Mouse (Mus musculus) CD4-positive naive resting alpha-beta T cell, adult 57 days (primary cell): Measurements from ENCODE around the gene Olfr547. TPM values are rescaled to one million over a fixed set of nuclear protein-coding genes. Genes with fewer than 3 reads are reported as not detected.

ENCODE experiments used
- total RNA-seq: library from RNA; stranded (reverse); gene quantifications from one replicate; pipeline ENCODE4 v1.2.4, GENCODE M21; 2023

The Olfr547 gene
- total RNA-seq, result not detected

DNA sequence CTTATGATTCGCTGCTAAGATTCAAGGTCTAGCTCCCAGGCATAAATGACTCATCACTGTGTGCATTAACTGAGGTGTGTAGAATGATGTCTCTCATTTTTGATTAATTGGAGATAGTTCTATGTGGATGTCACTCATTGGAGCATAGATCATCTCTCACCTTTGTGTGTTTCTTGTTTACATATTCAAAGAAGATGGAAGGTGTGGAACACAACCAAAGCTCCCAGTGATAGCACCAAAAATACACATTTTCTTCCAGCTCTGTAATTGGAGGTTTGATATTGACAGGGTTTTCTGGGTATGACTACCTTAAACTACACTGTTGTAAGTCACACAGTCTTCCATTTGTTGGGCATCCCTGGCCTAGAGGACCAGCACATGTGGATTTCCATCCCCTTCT is at the start of gene Olfr547:
Gene Olfr547, plus strand, starts transcription at position 301 of the 400 bp plus-strand sequence.

GRCm38 (mm10) chr7:102488161-102488560 is 46.4 kb upstream of the Olfr547 start, which contains the start of gene Olfr544:
Olfr544 (minus strand) TSS chr7:102488313.

DNA sequence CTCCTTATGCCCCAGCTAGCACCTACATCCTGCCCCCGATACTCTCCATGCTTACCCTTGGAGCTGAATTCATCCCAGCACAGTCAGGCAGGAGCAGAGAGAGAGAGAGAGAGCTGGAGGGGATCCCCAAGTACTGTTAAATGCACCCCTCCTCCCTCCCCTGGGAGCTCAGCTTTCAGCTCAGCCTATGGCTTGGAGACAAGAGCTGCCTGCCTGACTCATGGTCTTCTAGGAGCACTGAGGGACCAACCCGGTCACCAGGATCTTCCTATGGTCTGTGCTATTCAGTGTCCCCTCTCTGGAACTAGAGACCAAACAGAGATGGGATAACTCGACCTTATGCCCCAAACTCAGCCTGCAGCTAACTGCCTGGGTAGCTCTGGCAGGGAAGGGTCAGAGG is 35.1 kb upstream of the Olfr547 start, which contains the start of gene Olfr545:
Gene Olfr545, minus strand, starts transcription at position 101 of the 400 bp plus-strand sequence.

GRCm38 (mm10) chr7:102540596-102540995 is 6.0 kb downstream of the Olfr547 start, which contains the start of gene Olfr548-ps1:
Olfr548-ps1 (plus strand) TSS chr7:102540896.

GRCm38 (mm10) chr7:102549570-102549969 is 15.0 kb downstream of the Olfr547 start, which contains the start of gene Olfr549:
Olfr549 (plus strand) TSS chr7:102549870.

DNA sequence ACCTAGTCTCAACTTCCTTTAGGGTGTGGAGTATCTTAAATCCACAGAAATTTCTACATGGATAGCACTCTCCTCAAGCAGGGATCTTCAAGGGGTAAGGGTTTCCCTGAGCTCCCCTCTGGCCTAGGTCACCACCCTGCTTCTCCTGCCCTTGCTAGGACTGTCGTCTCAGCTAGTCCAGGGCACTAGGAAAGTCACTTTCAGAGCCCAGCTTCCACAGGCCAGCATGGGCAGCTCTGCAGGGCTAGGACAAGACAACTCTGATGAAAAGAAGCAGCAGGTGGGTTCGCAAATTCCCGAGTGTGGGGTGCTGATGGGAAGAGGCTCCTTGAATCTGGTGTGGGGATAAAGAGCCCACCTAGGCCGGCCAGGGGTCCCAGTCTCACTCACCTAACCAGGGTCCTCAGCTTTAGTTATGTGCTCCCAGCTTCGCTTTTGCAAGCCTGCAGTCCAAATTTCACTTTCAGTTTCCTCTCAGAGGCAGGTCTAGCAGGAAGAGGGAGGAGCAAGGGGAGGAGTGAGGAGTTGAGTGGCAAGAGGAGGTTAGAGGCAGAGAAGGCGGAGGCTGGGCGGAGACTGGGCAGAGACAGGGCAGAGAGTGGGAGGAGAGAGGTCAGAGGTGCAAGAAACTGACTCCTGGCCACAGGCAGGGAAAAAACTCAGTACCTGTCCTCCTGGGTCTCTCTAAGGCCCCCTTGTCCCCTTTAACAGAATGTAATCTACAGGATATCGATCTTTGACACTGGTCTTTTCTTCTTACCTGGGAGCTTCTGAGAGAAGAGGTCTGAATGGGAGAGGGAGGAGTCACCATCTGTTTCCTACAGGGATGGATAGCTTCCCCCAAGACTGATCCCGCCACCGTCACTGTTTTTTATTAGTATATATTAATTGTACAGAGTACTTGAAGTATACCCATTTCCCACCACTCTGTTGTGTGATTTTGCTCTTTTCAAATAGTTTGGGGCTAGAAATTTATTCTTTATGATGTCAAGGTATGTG is 30.7 kb downstream of the Olfr547 start, which contains the start of gene Trim21:
Gene Trim21, minus strand, starts transcription at position 488 of the 999 bp plus-strand sequence.

DNA sequence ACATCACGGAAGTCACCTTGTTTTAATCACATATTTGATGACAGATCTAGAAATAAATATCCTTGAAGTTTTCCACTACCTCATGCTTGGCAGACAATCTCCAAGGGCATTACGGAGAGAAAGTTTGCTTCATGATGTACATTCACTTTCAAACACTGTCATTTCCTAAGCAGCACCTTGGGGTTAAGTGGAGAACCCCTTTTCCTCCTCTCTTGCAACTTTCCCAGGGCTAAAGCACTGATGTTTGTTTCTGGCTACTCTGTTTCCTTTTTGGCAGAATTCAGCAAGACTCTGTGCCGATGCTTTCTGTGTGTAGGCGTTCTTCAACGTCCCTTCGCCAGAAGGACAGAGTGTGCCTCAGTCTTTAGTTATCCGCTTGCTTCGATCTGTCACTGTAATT is 36.6 kb downstream of the Olfr547 start, which contains the start of gene Olfr550:
Gene Olfr550, plus strand, starts transcription at position 301 of the 400 bp plus-strand sequence.

Other genes starting within 250 kb of the Olfr547 start
- 41.4 TPM for gene Rrm1, start 93.1 kb upstream of the Olfr547 start, total RNA-seq
- gene Olfr543, start 53.1 kb upstream of the Olfr547 start, total RNA-seq, result not detected
- gene Olfr544, start 46.4 kb upstream of the Olfr547 start, total RNA-seq, result not detected
- gene Olfr545, start 35.2 kb upstream of the Olfr547 start, total RNA-seq, result not detected
- gene Olfr548-ps1, start 6.1 kb downstream of the Olfr547 start, total RNA-seq, result not detected
- gene Olfr549, start 15.1 kb downstream of the Olfr547 start, total RNA-seq, result not detected
- 49.0 TPM for gene Trim21, start 30.7 kb downstream of the Olfr547 start, total RNA-seq
- gene Olfr550, start 36.7 kb downstream of the Olfr547 start, total RNA-seq, result not detected
- not detected for gene Olfr551, start 57.1 kb downstream of the Olfr547 start, total RNA-seq
- not detected for gene Olfr552, start 63.0 kb downstream of the Olfr547 start, total RNA-seq
- gene Olfr553, start 83.5 kb downstream of the Olfr547 start, total RNA-seq, result not detected
- not detected for gene Olfr554, start 103.7 kb downstream of the Olfr547 start, total RNA-seq
- gene Olfr555, start 124.1 kb downstream of the Olfr547 start, total RNA-seq, result not detected
- not detected for gene Olfr556, start 130.2 kb downstream of the Olfr547 start, total RNA-seq
- gene Trim68, start 152.6 kb downstream of the Olfr547 start, total RNA-seq, result 11.6 TPM
- not detected for gene Olfr557, start 161.2 kb downstream of the Olfr547 start, total RNA-seq
- not detected for gene Olfr558, start 167.5 kb downstream of the Olfr547 start, total RNA-seq
- gene Olfr33, start 184.3 kb downstream of the Olfr547 start, total RNA-seq, result not detected
- not detected for gene Olfr559, start 192.7 kb downstream of the Olfr547 start, total RNA-seq
- gene Olfr560, start 224.6 kb downstream of the Olfr547 start, total RNA-seq, result not detected
- not detected for gene Olfr78, start 224.7 kb downstream of the Olfr547 start, total RNA-seq
- not detected for gene Olfr561, start 236.5 kb downstream of the Olfr547 start, total RNA-seq